ENCODE assay signal across 28 mouse cellular contexts in the genomic region with DNA sequence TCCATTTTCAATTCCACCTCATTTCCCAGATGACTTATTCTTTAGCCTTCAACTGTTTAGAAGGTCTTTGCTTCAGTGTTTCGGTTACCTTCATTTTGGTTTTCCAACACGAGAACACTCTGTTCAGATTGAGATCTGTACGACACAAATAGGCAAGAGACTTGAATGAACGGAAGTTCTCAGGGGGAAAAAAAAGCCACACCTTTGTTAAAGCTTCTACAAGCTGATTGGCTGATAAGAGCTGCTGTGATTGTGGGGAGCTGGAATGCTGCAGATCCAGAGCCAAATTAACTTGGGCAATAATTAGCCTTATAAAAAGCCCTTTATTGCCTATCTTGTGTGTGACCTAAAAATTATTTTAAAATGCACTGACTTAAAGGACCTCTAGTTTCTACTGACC. TPM values are rescaled to one million over a fixed set of nuclear protein-coding genes. Genes with fewer than 3 reads are reported as not detected.
A peak's percentile ranks its signal among the peaks of the same experiment; 100 is the strongest.
DNase-seq lines count a peak whose midpoint lies in the region; ATAC-seq and TF ChIP-seq lines count a peak whose summit lies in the region.
"Had no signal": no experiment of that assay in that cellular context is flagged by ENCODE, and none has a peak within 500 bp of the region (broad histone marks: within the 10 kb centered on the region; RNA-seq: fewer than 3 reads in every experiment).

No protein-coding gene starts in this region.

- 49% methylated on average over 4 of the region's 4 CpGs for WGBS in embryonic facial prominence, embryonic 14.5 days
- WGBS in embryonic facial prominence, embryonic 10.5 days: 61% methylated on average over 4 of the region's 4 CpGs
- 50% methylated on average over 4 of the region's 4 CpGs for WGBS in kidney, embryonic 16.5 days
- whole genome bisulfite sequencing in lung, adult 2 months: 41% methylated on average over 4 of the region's 4 CpGs

- no peak for ATAC-seq in embryonic facial prominence, embryonic 14.5 days (ENCODE audit: low read depth)
- no peak for ATAC-seq in kidney, embryonic 16.5 days (ENCODE audit: low FRiP score, low TSS enrichment)
- ATAC-seq: CD4-positive, CD25-positive, alpha-beta regulatory T cell, adult 4 months; forebrain, embryonic 16.5 days had no signal

- H3K4me1 ChIP-seq in embryonic facial prominence, embryonic 14.5 days (ENCODE audit: control insufficient read depth, insufficient read depth, low read length): no peaks in the 10 kb centered on the region
- H3K4me1 ChIP-seq in embryonic facial prominence, embryonic 10.5 days: no peaks in the 10 kb centered on the region
- H3K4me1 ChIP-seq in kidney, embryonic 16.5 days (ENCODE audit: insufficient read depth, low read length): no peaks in the 10 kb centered on the region
- peaks cover 4% of the 10 kb centered on the region for H3K4me1 ChIP-seq in lung, adult 2 months (ENCODE audit: control insufficient read depth, insufficient read depth, low read length)
- H3K4me1 ChIP-seq: embryonic facial prominence, embryonic 12.5 days; forebrain, embryonic 12.5 days; heart, embryonic 13.5 days; hindbrain, embryonic 10.5 days had no signal

- H3K27me3 ChIP-seq in embryonic facial prominence, embryonic 14.5 days (replicated peaks; ENCODE audit: control insufficient read depth, insufficient read depth, low read length): no peaks in the 10 kb centered on the region
- no peaks in the 10 kb centered on the region for H3K27me3 ChIP-seq in embryonic facial prominence, embryonic 10.5 days (replicated peaks; ENCODE audit: low read depth, poor library complexity, severe bottlenecking)
- no peaks in the 10 kb centered on the region for H3K27me3 ChIP-seq in kidney, embryonic 16.5 days (ENCODE audit: insufficient read depth, low read length)
- H3K27me3 ChIP-seq: embryonic facial prominence, embryonic 12.5 days; forebrain, embryonic 12.5 days; heart, embryonic 13.5 days had no signal

- no peak overlapping the region for H3K4me3 ChIP-seq in embryonic facial prominence, embryonic 14.5 days (ENCODE audit: low read depth, low read length)
- H3K4me3 ChIP-seq in embryonic facial prominence, embryonic 10.5 days: no peak overlapping the region
- H3K4me3 ChIP-seq in kidney, embryonic 16.5 days (ENCODE audit: low read length): no peak overlapping the region
- H3K4me3 ChIP-seq in lung, adult 2 months (replicated peaks; ENCODE audit: extremely low read depth, low read depth, low read length): no peak overlapping the region
- H3K4me3 ChIP-seq: embryonic facial prominence, embryonic 12.5 days; forebrain, embryonic 12.5 days; heart, embryonic 13.5 days; hindbrain, embryonic 10.5 days had no signal

- no peaks in the 10 kb centered on the region for H3K36me3 ChIP-seq in embryonic facial prominence, embryonic 14.5 days (ENCODE audit: control insufficient read depth, insufficient read depth, low read length)
- no peaks in the 10 kb centered on the region for H3K36me3 ChIP-seq in embryonic facial prominence, embryonic 10.5 days (replicated peaks)
- no peaks in the 10 kb centered on the region for H3K36me3 ChIP-seq in kidney, embryonic 16.5 days (ENCODE audit: insufficient read depth, low read length)
- H3K36me3 ChIP-seq: embryonic facial prominence, embryonic 12.5 days; forebrain, embryonic 12.5 days; G1E; heart, embryonic 13.5 days; hindbrain, embryonic 10.5 days had no signal

- H3K27ac ChIP-seq in embryonic facial prominence, embryonic 14.5 days (replicated peaks; ENCODE audit: low read depth, low read length): no peak overlapping the region
- no peak overlapping the region for H3K27ac ChIP-seq in embryonic facial prominence, embryonic 10.5 days (replicated peaks)
- H3K27ac ChIP-seq in kidney, embryonic 16.5 days (ENCODE audit: low read length): peak overlapping the region; percentile 54; the same call in 1 of the 2 replicates
- H3K27ac ChIP-seq: embryonic facial prominence, embryonic 12.5 days; forebrain, embryonic 12.5 days; heart, embryonic 13.5 days; hindbrain, embryonic 10.5 days; hindbrain, embryonic 14.5 days had no signal

- no peak for TF ChIP-seq CTCF in lung, adult 2 months (IDR thresholded peaks at IDR 0.05; ENCODE audit: insufficient read depth, low read length)

- no peak overlapping the region for H3K4me2 ChIP-seq in embryonic facial prominence, embryonic 14.5 days (ENCODE audit: low read depth, low read length)
- no peak overlapping the region for H3K4me2 ChIP-seq in kidney, embryonic 16.5 days (replicated peaks; ENCODE audit: low read depth, low read length)
- H3K4me2 ChIP-seq: embryonic facial prominence, embryonic 12.5 days; forebrain, embryonic 12.5 days; heart, embryonic 13.5 days; hindbrain, embryonic 14.5 days had no signal

- no peak for TF ChIP-seq POLR2A in lung, adult 2 months (IDR thresholded peaks at IDR 0.05; ENCODE audit: borderline replicate concordance, extremely low read depth, low read depth, low read length)

- no peaks in the 10 kb centered on the region for H3K9me3 ChIP-seq in embryonic facial prominence, embryonic 14.5 days (ENCODE audit: control insufficient read depth, low read length)
- H3K9me3 ChIP-seq in embryonic facial prominence, embryonic 10.5 days: no peaks in the 10 kb centered on the region
- no peaks in the 10 kb centered on the region for H3K9me3 ChIP-seq in kidney, embryonic 16.5 days (ENCODE audit: low read length)
- H3K9me3 ChIP-seq: embryonic facial prominence, embryonic 12.5 days; forebrain, embryonic 12.5 days; G1E; heart, embryonic 13.5 days; hindbrain, embryonic 10.5 days had no signal

- H3K9ac ChIP-seq in embryonic facial prominence, embryonic 14.5 days (ENCODE audit: low read depth, low read length): no peak overlapping the region
- H3K9ac ChIP-seq in kidney, embryonic 16.5 days (replicated peaks; ENCODE audit: low read length): no peak overlapping the region
- H3K9ac ChIP-seq: embryonic facial prominence, embryonic 12.5 days; forebrain, embryonic 12.5 days; heart, embryonic 13.5 days; hindbrain, embryonic 14.5 days had no signal

- peak; percentile 41 for DNase-seq in embryonic facial prominence, embryonic 14.5 days (ENCODE audit: low spot score)
- no peak for DNase-seq in embryonic facial prominence, embryonic 10.5 days (ENCODE audit: low spot score)
- peak; percentile 66 for DNase-seq in heart, adult 8-10 months (ENCODE audit: low spot score)
- DNase-seq in heart, postnatal 4 days: no peak
- no peak for DNase-seq in kidney, adult 11 months
- DNase-seq in lung, postnatal 36 days: peak; percentile 61
- DNase-seq in lung, adult 2 months: no peak
- DNase-seq: adrenal gland, adult 8-10 months; adrenal gland, postnatal 36 days; B cell, adult 2 months; cerebellum, adult 11 months; cerebellum, adult 8-10 months; cerebellum, postnatal 14 days; embryo, embryonic 11 days; gastrocnemius, postnatal 25 days had no signal

RNA-seq across cellular contexts. Expression of gene Syt8, which starts 19.3 kb away (rescaled TPM):
- polyA plus RNA-seq in embryonic facial prominence, embryonic 14.5 days (2014; fragmentation: Nextera tagmentation; extraction: Ambion mirVana): 1.9 and 3.9 TPM in 2 replicates
- polyA plus RNA-seq in embryonic facial prominence, embryonic 10.5 days (2016; fragmentation: Nextera tagmentation; extraction: Ambion mirVana): not detected in 2 replicates
- total RNA-seq in heart, adult 8-10 months (2022): under 1 TPM in 1 of 4 experiments, not detected in 3; 0.25 TPM
- not detected for total RNA-seq in heart, postnatal 4 days (2021)
- 2.3 and 4.0 TPM in 2 replicates for polyA plus RNA-seq in kidney, embryonic 16.5 days (2015; fragmentation: Nextera tagmentation; extraction: Ambion mirVana)
- polyA plus RNA-seq in lung, adult 2 months (2012; rRNA removed): 0.19 and 8.6 TPM in 2 replicates
- total RNA-seq: adrenal gland, postnatal 36 days; common myeloid progenitor, adult 5-6 weeks; gastrocnemius, postnatal 25 days; granulocyte monocyte progenitor cell, adult 5-6 weeks had no signal
- polyA plus RNA-seq: CD4-positive, CD25-positive, alpha-beta regulatory T cell, adult 4 months; forebrain, embryonic 12.5 days; forebrain, embryonic 16.5 days; frontal cortex, adult 2 months; G1E; heart, postnatal 0 days; hindbrain, embryonic 10.5 days; hindbrain, embryonic 14.5 days had no signal

RNA-seq across cellular contexts. Expression of gene Tnni2, which starts 26.3 kb away (rescaled TPM):
- 319 and 564 TPM in 2 replicates for polyA plus RNA-seq in embryonic facial prominence, embryonic 14.5 days (2014; fragmentation: Nextera tagmentation; extraction: Ambion mirVana)
- polyA plus RNA-seq in embryonic facial prominence, embryonic 10.5 days (2016; fragmentation: Nextera tagmentation; extraction: Ambion mirVana): 1.7 and 2.5 TPM in 2 replicates
- total RNA-seq in heart, adult 8-10 months (2022): 1 to 10 TPM; 5.1 to 10.0 (median 7.8) TPM
- total RNA-seq in heart, postnatal 4 days (2021): 10 to 100 TPM in 1 of 2 experiments, 1 to 10 TPM in 1; 6.6 to 16.4 TPM
- polyA plus RNA-seq in kidney, embryonic 16.5 days (2015; fragmentation: Nextera tagmentation; extraction: Ambion mirVana): 11.9 and 12.0 TPM in 2 replicates
- polyA plus RNA-seq in lung, adult 2 months (2012; rRNA removed): 3.1 and 223 TPM in 2 replicates
- polyA plus RNA-seq: CD4-positive, CD25-positive, alpha-beta regulatory T cell, adult 4 months; forebrain, embryonic 16.5 days had no signal

RNA-seq across cellular contexts. Expression of gene Ctsd, which starts 27.5 kb away (rescaled TPM):
- polyA plus RNA-seq in embryonic facial prominence, embryonic 14.5 days (2014; fragmentation: Nextera tagmentation; extraction: Ambion mirVana): 342 and 350 TPM in 2 replicates
- polyA plus RNA-seq in embryonic facial prominence, embryonic 10.5 days (2016; fragmentation: Nextera tagmentation; extraction: Ambion mirVana): 151 and 158 TPM in 2 replicates
- total RNA-seq in heart, adult 8-10 months (2022): 1,000 to 10,000 TPM; 1,038 to 1,126 (median 1,089) TPM
- 100 to 1,000 TPM; 344 to 370 TPM for total RNA-seq in heart, postnatal 4 days (2021)
- polyA plus RNA-seq in kidney, embryonic 16.5 days (2015; fragmentation: Nextera tagmentation; extraction: Ambion mirVana): 398 and 453 TPM in 2 replicates
- polyA plus RNA-seq in lung, adult 2 months (2012; rRNA removed): 689 and 921 TPM in 2 replicates

RNA-seq across cellular contexts. Expression of gene Gm49369, which starts 32.8 kb away (rescaled TPM):
- polyA plus RNA-seq in embryonic facial prominence, embryonic 14.5 days (2014; fragmentation: Nextera tagmentation; extraction: Ambion mirVana): 0.46 TPM in 1 of 2 replicates, not detected in the other
- not detected in 2 replicates for polyA plus RNA-seq in embryonic facial prominence, embryonic 10.5 days (2016; fragmentation: Nextera tagmentation; extraction: Ambion mirVana)
- 10 to 100 TPM in 1 of 4 experiments, 1 to 10 TPM in 2, under 1 TPM in 1; 0.63 to 14.1 (median 6.3) TPM for total RNA-seq in heart, adult 8-10 months (2022)
- 1 to 10 TPM in 1 of 2 experiments, under 1 TPM in 1; 0.43 to 1.7 TPM for total RNA-seq in heart, postnatal 4 days (2021)
- polyA plus RNA-seq in kidney, embryonic 16.5 days (2015; fragmentation: Nextera tagmentation; extraction: Ambion mirVana): 4.4 TPM in 1 of 2 replicates, not detected in the other
- 0.24 TPM in 1 of 2 replicates, not detected in the other for polyA plus RNA-seq in lung, adult 2 months (2012; rRNA removed)
- polyA plus RNA-seq: CD4-positive, CD25-positive, alpha-beta regulatory T cell, adult 4 months; embryonic facial prominence, embryonic 12.5 days; forebrain, embryonic 16.5 days; heart, embryonic 13.5 days; hindbrain, embryonic 14.5 days had no signal

RNA-seq across cellular contexts. Expression of gene Ifitm10, which starts 41.8 kb away (rescaled TPM):
- polyA plus RNA-seq in embryonic facial prominence, embryonic 14.5 days (2014; fragmentation: Nextera tagmentation; extraction: Ambion mirVana): 3.0 and 3.3 TPM in 2 replicates
- polyA plus RNA-seq in embryonic facial prominence, embryonic 10.5 days (2016; fragmentation: Nextera tagmentation; extraction: Ambion mirVana): 2.2 and 3.0 TPM in 2 replicates
- total RNA-seq in heart, adult 8-10 months (2022): 1 to 10 TPM; 2.4 to 4.7 (median 3.4) TPM
- total RNA-seq in heart, postnatal 4 days (2021): 1 to 10 TPM; 2.0 TPM
- polyA plus RNA-seq in kidney, embryonic 16.5 days (2015; fragmentation: Nextera tagmentation; extraction: Ambion mirVana): 1.8 and 2.5 TPM in 2 replicates
- 48.5 and 49.1 TPM in 2 replicates for polyA plus RNA-seq in lung, adult 2 months (2012; rRNA removed)
- total RNA-seq: common myeloid progenitor, adult 5-6 weeks had no signal

Comparison
In these comparisons a context has a peak if more than half of its experiments do, and no peak if none do; other contexts are left out.
1. DNase-seq: peak in embryonic facial prominence, embryonic 14.5 days (single experiment), heart, adult 8-10 months (single experiment) and lung, postnatal 36 days (single experiment); none in embryonic facial prominence, embryonic 10.5 days (single experiment), heart, postnatal 4 days (single experiment), kidney, adult 11 months (single experiment) and lung, adult 2 months (single experiment).